Mouse (Mus musculus): ENCODE results near the gene Alkbh7.

Gene Alkbh7

DNA sequence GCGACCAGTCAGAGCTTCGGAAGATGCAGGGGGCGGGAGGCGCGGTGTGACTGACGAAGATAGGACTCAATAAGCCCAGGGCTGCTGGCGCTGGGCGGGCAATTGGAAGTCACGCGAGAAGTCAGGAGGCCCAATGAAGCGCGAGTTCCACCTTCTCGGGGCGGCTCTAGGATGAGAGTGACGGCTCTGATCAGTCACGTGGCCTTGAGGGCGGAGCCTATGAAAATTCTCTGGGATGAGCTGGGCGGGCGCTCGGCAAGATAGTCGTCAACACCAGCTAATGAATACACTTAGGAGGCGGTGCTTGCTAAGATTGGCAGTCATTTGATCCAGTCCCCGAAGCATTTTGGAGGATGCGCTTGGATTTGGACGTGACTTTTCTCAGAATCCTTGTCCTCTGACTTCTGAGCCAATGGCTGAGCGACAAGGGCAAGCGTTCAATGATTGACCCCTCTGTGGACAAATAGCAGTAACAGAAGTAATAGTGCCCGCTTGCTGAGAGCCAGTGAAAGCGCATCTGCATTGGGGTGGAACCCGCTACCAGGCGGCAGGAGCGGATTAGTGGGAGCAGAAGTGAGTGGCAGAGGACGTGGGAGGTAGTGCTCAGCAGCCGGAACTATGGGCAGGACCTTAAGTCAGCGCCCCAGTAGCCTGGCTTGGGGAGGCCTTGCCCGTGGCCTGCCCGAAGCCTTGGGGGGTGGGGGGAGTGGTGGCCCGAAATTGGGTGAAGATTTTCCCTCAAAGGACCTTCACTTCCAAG lies 34.7 kb downstream of the Alkbh7 start:
- DNase-seq, result peak; percentile 100

DNA sequence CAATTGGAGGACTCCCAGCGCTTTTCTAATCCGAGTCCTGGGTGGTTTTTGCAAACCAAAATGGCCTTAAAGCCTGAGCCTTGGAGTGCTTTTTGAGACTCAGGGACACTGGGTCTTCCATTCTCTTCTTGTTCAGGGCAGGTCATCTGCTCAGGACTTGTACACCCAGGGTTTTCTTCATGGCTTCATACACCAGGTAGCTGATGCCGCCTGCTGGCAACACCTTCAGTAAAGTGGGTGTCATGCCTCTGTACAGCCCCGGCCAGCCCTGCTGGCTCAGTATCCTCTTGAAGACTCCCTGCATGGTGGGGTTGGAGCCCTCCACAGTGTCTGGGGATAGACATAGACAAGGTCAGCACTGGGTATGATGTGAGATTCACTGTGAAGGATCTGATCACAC lies 35.7 kb downstream of the Alkbh7 start:
- no peak for DNase-seq

DNA sequence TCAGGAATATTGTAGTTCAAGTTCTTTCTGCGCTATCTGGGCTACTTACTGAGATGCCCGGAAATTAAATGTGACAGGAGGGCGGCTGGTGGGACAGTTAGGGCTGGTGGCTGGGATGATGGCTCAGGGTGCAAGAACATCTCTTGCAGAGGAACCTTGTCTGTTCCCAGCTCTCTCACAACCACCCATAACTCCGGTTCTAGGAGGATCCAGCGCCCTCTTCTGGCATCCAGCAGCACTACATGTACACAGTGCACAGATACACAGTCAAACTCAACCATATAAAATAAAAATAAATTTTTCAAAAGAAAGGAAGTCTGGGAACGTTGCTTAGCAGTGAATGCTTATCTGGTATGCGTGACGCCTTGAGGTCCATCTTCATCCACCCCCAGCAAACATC lies 41.8 kb downstream of the Alkbh7 start:
- no peak for DNase-seq

DNA sequence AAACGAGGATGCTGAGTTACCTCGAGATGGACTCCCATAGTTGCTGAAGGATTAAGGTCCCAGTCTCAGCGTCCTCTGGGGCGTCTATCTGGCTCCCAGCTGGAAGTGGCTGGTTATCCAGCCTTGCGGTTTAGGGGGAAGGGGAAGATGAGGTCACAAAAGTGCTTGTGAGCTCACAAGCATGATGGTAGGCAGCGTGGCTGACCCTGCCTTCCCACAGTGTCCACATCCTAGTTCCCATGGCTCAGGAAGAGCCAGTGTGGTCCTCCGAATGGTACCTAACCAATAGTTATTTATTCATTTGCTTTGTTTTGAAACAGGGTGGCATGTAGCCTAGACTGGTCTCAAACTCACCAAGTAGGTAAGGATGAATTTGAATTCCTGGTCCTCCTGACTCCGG lies 44.4 kb downstream of the Alkbh7 start, which contains the start of gene Slc25a41:
TSS of gene Slc25a41 (minus strand) at position 101 of the 400 bp plus-strand sequence.
- no peak for DNase-seq

DNA sequence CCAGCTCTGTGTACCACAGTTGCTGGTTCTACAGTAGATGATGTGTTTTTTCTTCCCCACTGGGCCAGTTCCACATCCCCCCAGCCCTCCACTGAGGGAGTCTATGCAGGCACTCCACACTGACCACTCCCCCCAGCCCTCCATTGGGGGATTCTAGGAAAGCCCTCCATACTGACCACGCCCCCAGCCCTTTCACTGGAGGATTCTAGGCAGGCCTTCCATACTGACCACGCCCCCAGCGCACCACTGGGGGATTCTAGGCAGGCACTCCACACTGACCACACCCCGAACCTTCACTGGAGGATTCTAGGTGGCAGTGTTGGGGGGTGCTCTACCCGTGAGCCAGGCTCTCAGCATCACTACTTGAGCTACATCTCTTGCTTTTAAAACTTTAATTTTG lies 50.3 kb downstream of the Alkbh7 start:
- no peak for DNase-seq

DNA sequence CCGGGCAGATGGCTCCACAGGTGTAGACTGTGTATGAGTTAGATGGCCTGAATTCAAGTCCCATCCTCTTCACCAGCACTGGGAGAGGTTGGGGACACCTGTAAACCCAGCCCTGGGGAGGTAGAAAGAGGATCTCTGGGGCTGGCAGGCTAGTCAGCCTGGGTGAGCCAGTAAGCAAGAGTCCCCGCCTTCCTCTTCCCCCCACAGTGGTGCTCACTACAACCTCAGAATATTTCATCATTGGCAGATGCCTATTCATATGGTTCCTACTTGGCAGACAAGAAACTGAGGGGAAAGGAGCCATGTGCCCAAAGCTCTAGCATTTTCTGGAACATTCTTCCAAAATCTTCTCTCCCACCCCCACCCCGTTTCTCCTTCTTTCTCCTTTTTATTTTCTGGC lies 51.7 kb downstream of the Alkbh7 start:
- DNase-seq, result no peak
